Mouse (Mus musculus): ENCODE measurements around the gene Rrp1b.

Rrp1b gene

DNA sequence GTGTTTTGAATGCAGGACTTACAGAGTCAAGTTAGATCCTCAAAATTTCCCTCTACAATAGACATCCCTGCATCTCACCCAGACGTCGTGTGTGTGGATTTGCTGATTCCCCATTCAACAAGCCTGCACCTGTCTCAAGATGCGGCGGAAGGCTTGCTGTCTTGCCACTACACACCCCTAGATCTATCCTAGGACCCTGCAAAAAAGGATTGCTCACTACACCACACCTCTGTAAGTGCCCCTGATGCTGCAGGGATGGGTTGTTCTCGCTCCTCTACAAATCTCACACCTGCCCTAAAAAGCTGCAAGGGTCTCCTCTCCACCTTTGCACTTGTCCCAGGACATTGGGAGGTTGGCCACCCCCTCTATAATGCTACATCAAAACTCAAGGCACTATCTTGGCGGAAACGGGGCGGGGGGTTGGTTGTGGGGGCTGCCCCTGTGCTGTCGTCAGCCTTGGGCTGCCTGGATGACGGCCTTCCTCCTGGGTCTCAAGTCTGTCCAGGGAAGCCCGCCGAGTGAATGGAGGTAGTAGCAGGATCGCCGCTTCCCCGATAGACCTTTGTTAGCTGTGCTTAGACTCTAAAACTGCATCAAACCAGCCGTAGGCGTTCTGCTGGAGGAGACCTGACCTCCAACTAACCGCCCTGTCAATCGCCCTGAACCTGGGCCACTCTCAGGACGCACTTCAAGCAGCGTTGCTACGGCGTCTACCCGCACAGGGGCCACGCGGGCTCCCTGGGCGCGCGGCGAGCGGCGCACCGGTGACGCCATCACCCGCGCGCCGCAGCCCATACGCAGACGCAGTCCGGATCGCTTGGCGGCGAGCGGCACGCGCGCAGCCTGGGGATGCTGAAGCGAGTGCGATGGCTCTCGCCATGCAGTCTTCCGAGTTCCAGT lies at the start of gene Rrp1b, which contains the start of gene Hsf2bp:
Gene Rrp1b (plus strand): TSS at position 492 of the 900 bp plus-strand sequence.
Gene Hsf2bp (minus strand): TSS at position 741 of the 900 bp plus-strand sequence.
- DNase-seq (ENCODE audit: low read depth, low spot score), result peak; percentile 93

DNA sequence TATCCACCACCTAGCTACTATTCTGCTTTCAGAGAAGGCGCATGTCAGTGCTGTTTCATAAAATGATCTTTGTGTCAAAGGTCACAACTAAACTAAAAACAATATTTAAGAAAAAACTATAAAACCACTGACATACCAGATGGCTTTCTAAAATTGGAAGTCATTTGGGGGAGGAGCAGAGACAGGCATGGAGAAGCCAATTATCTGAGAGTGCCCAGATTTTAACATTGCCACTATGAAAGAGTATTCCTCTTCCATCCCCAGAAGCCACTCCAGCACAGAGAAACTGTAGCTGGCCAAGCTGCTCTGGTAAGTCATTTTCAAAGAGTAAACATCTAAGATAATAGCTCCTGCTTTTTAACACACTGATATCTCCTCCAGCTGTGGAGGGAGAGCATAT lies 49.0 kb upstream of the Rrp1b start:
- DNase-seq (ENCODE audit: low read depth, low spot score), result no peak

DNA sequence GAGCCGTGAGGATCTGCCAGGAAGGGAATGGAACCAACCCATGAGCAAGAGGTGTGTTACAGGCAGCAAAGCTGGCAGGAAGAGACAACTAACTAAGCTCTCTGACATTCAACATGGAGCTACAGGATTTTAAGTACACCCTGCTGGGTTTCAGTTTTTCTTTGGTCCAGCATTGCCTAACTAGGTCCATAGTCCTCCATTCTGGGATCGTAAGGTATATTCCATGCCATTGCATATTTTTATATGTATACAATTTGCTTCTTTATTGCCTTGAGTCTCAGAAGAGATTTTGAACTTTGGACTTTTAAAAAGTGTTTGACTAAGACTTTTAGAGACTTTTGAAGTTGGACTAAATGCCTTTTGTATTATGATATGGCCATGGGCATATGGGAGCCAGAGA lies 46.9 kb upstream of the Rrp1b start:
- no peak for DNase-seq (ENCODE audit: low read depth, low spot score)

DNA sequence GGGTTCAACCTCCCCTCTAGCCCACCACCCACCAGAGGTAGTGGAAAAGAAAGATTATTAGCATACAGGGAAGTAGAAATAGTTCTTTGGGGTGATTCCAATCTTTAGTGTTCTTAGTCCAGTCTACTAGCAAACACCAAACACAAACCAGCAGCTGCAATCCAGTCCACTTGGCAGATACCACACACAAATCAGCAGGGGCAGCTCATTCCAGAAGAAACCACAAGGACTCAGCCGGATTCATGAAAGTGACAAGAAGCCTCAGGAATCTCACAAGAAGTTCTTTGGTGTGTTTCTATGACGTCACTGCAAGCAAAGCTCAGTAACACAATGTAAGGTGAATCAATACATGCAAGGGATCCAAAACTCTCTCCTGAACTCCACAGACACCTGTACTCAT lies 43.9 kb upstream of the Rrp1b start:
- DNase-seq (ENCODE audit: low read depth, low spot score), result no peak

DNA sequence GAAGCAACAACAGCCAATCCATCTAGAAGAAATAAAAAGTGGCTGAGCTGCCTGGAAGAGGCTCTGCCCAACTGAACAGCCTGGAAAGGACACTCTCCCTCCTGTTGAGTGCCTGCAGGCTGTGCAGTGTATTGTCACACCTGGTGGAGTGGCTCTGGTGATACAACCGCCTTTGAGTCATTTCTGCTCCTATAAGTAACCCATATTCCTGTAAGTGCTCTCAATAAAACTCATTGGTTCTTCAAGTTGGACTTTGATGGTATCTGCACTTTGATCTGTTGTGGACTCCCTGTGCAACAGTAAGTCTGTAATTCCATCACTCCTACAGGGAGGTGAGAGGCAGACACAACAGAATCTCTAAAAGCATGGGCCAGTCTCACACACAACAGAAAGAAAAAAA lies 42.5 kb upstream of the Rrp1b start:
- DNase-seq (ENCODE audit: low read depth, low spot score), result no peak

DNA sequence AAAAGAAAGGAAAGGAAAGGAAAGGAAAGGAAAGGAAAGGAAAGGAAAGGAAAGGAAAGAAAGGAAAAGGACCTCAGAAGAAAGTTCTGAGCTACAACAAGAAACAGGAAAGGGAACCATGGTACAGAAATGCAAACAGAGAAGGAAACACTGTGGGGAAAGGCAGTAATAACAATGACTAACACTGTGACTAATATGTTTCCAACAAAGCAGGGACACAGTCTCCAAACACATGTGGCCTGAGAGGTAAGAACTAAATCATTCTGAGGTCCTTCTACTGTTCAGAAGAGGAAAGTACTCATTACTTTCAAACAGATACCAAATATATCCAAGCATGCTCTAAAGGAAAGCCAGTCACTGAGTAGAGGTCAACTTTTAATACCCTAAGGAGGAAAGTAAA lies 41.8 kb upstream of the Rrp1b start:
- no peak for DNase-seq (ENCODE audit: low read depth, low spot score)

DNA sequence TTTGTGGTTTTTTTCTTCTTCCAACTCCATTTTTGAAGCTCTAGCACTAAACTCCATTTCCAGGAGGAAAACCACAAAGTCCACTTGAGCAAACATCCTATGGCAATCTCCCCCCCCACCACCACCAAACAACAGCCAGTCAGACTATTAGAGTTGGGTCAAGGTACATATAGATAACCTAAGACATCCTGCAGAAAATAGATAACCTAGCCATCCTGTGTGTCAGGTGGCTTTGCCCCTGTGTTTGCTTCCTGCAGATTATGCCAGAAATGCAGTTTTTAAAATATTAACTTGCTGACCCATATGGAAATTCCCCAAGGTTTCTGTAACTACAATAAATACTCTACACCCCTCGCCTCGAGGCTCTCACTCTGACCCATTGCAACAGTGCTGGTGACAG lies 40.1 kb upstream of the Rrp1b start:
- no peak for DNase-seq (ENCODE audit: low read depth, low spot score)

DNA sequence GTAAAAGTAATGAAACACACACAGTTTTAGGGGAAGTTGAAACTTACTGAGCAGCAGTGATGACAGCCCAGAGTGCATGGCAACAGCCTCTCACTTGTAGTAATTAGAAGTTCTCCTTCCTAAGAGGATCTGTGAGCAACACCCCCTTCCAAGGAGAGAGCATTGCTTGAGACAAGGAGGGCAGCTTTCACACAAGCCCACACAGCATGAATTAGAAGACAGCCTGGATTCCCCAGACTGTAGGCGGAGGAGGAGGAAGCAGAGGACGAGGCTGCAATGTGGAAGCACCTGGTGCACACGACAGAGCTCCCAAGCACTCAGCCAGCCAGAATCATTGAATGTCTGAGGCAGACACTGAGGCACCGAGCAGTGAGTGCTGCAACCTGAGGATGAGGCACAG lies 39.6 kb upstream of the Rrp1b start:
- DNase-seq (ENCODE audit: low read depth, low spot score), result no peak

DNA sequence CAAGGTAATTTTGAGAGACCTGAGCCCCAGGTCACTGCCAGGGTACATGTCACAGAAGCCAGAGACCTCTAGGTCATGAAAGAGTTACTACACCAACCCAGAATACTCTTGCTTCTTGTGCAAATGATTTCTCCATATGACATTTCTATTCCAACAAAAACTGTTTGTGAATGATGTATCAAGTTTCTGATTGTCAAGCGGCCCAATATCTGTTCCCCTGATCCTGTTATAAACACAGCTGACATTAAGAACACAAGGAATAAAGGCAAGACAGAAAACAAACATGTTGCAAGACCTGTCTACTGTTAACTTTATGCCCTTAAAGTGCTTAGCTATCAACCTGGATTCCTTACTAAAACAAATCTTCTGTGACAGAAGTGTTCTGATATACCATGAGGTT lies 37.5 kb upstream of the Rrp1b start:
- no peak for DNase-seq (ENCODE audit: low read depth, low spot score)

DNA sequence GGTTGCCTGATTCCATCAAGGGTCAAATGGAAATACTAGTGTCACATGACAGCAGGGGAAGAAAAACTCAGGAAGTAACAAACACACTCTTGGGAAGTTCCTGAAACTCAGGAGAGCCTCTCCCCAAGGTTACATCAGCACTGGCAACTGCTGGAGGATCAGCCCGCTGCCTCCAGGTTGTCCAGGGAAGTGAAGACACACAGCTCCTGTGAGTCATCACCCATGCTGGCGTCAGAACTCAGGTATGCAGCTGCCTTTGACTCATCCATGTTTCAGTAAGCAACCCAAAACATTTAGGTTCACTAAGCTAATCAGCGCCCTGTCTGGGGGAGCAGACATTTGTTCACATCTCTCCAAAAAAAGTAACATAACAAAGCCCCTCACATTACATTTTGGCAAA lies 32.6 kb upstream of the Rrp1b start:
- DNase-seq (ENCODE audit: low read depth, low spot score), result no peak

DNA sequence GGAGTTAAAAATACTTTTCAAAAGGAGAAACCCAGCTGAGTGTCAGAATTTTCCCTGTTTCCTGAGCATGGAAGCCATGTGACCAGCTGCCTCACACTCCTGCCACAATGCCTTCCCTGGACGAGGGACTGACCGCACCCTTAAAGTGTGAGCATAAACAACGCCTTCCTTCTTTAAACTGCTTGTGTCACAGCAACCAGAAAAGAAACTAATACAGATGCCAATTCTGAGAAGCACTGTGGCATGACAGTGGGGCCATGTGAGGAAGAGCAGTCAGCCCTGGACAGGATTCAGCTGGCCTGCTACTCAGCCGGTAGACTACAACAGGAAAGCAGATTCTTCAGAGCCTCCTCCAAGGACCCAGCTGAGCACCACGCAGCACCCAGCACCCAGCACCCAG lies 29.1 kb upstream of the Rrp1b start:
- no peak for DNase-seq (ENCODE audit: low read depth, low spot score)

DNA sequence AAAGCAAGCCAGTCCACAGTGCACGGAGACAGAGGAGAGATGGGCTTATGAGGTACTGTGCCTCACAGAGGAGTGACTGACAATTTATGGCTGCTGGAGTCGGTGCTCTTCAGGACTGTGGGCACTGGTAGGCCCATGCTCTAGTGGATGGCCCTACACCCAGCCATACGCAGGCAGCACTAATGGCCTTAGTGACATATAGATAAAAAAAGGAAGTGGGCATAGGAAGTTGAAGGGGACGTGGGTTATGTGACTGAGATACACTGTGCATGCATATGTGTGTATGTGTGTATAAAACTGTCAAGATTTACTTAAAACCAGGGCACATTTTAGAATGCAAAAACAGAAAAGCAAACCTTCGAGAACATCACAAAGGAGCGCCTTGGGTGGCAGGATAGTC lies 24.2 kb upstream of the Rrp1b start:
- no peak for DNase-seq (ENCODE audit: low read depth, low spot score)

DNA sequence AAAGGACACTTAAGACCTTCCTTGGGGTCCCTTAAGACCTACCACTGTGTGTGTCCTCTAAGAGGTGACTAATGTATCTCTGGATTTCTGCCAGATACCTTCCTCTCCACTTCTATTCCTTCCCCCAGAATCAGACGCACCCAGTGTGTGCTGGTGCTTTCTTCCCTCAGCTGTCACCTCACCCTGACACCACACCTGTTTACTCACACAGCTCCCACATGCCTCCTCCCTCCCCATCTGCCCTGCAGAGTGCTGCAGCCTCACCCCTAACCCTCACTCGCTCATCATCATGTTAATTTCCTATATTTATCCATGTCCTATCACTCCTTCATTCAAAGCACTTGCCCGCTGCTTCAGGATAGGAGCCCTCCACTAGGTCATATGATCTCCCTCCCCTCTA lies 23.6 kb upstream of the Rrp1b start:
- no peak for DNase-seq (ENCODE audit: low read depth, low spot score)

DNA sequence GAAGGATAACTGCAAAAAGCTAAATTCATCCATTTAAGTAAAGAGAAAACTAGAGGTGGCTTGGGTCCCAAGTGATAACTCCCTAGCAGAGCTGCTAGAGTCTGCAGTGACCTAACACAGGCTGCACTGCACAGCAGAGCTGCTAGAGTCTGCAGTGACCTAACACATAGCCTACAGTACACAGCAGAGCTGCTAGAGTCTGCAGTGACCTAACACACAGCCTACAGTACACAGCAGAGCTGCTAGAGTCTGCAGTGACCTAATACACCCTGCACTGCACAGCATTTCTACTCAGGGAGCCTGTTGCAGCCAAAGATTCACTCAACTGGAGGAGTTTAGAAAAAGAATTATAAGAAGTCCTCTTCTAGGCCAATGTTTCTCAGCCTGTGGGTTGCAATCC lies 22.2 kb upstream of the Rrp1b start:
- no peak for DNase-seq (ENCODE audit: low read depth, low spot score)

DNA sequence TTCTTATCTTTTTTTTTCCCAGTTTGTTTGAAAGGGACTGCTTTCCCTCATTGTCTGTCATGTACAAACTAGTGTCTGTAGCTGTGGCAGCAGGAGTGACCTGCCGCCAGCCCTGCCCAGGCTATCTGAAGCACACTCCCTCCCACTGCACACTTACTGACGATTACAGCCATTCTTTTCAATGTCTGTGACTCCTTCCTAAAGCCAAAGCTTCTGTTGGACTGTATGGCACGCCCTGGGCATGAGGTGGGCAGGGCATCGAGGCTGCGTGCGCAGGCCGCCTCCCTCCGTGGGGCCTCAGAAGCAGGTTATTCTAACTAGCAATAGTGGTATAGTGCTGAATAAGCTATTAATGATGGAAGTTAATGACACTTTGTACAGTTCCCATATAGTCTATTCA lies 19.4 kb upstream of the Rrp1b start:
- no peak for DNase-seq (ENCODE audit: low read depth, low spot score)

DNA sequence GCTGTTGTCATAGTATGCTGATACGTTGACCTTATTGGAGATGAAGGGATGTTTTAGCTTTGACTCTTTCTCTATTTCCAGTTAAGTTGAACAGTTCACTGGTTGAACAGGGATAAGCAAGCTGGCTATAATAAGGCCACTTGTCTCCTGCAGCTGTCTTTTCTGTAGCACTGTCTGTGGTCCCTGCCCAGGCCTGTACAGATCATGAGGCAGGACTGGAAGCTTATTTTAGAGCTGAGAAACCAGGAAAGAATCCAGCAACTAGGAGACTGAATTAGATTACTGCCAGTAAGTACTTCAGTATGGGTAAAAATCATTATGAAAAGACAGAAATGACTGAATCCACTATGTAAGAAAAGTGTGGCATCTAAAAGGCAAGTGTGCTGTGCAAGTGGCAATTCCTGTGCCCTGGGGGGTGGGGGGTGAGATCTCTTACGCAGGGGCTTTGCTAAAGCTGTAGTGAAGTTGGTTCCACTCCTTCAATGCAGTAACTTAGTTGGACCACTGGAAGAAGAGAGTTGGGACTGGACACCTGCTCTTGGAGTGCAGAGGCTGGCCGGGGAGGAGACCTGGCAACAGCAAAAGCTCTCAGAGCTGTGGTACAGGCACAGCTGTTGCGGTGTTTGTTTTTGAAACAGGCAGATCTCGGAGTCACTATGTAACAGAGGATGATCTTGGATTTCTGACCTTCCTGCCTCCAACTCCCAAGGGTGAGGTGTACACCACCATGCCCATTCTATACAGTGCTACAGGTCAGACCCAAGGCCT lies 17.6 kb upstream of the Rrp1b start:
- DNase-seq (ENCODE audit: low read depth, low spot score), result no peak

DNA sequence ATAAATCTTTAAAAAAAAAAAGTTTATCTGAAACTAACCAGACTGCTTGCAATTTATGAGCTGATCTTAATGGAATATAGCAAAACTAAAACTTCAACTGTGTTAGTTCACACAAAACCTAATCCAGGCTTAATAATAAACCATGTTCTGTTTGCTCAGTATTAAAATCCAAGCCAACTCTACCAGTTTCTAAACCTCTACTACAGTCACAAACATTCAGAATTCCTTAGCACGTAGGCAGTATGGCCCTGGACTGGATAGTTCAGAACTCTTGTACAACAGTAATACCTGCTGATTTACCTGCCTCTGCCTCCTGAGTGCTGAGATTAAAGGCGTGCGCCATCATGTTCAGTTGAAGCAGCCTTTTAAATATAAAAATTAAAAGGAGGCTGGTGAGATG lies 13.9 kb upstream of the Rrp1b start:
- no peak for DNase-seq (ENCODE audit: low read depth, low spot score)

DNA sequence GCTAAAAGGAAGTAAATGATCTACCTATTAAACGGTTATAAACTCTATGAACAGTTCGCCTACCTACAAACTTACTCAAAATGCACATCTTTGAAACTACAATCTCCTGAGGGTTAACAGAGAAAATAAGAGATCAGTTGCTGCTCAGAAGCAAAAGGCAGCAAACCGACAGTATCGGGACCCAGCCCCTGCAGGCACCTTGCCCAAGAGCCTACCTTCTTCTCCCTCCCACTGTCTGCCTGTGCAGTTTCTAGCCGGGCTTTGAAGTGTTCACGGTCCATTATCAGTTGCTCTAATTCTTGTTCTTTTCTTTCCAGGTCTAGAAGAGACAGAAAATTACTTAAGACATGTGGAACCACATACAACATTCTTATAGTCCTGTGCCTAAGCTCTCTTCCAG lies 13.3 kb upstream of the Rrp1b start:
- DNase-seq (ENCODE audit: low read depth, low spot score), result no peak

DNA sequence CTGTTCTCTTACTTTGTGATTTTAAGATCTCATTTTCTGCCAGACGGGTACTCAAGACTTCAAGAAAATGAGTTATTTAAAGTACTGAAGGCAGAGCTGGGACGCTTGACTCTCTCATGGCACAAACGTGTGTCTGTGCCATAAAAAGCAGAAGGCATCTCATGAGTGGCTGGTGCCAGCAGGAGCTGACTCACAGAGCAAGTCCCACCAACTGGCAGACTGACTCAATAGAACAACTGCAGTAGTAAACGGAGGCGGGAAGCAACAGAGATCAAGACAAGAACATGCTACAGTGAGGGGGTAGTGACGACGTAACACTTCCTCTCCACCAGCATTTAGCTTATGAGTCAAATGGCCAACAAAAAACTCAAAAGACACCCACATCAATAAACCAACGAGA lies 12.8 kb upstream of the Rrp1b start:
- DNase-seq (ENCODE audit: low read depth, low spot score), result no peak

DNA sequence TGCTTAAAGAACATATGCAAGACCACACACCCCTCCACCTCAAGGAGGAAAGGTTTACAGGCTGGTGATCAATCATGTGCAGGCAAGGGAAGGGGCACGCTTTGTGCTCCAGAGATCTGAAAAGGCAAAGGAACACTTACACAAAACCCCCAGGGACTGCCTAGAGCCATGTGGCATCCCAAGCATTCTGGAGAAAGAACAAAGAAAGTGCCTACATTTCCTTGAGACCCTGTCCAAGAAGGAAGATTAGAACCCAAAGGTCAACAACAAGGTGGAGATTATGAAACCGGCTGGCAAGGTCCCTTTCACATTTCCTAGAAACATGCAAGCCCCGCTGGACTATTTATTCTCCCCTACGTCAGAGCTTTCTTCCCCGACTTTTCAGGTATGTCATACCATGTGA lies 11.2 kb upstream of the Rrp1b start:
- DNase-seq (ENCODE audit: low read depth, low spot score), result peak; percentile 23

DNA sequence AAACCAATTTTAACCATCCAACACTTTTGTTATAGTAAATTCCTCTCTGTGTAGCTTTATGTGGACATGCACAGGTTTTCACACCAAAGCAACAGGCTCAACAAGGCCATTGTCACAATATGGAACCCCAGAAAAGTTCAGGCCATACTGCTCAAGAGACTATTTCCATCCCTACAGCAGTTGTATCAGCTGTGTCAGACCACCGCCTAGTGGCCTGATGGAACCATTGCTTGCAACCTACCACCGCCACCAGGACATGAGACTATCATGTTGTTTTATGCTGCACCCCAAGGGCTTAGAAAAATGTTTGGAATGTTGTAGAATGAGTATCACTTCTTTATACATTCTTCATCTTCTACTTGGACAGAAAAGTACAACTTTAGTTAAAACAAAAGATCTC lies 10.5 kb upstream of the Rrp1b start:
- DNase-seq (ENCODE audit: low read depth, low spot score), result peak; percentile 78

DNA sequence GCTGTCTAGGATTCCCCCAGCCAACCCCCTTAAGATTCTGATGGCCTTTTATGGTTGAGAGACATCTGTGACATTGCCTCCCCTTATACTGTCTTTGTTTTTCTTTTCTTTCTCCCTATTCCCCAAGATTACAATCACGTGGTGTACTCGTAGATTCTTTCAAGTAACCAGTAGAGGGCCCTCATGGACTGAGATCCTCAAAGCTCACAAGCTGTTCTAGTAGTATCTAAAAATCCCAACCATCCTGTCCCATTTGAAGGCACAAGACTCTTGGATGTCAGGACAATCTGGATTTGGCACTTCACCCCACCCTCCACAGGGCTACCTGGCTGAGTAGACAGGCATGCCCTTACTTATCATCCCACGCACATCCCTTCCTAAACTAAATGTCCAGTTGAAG lies 8.2 kb upstream of the Rrp1b start:
- DNase-seq (ENCODE audit: low read depth, low spot score), result peak; percentile 67

DNA sequence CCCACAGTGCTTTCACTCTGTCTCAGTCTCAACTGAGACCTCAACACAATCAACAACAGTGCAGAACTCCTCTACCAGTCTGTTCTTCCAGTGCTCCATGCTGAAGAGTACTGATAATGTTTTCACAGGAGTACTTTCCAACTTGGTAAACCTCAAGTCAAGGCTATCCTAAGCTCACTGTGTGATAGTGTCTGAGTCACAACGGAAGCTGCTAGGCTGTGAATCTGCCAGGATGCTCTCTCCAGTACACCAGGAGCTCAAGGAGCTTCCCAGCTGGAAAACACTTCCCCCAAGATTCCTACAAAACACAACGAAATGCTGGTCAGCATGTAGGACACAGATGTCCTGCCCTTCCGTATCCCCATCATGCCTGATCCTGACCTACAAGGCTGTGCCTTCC lies 7.6 kb upstream of the Rrp1b start:
- DNase-seq (ENCODE audit: low read depth, low spot score), result no peak

Measured in ZHBTc4 (cell line).